Mouse (Mus musculus): ENCODE data around the gene Specc1.

Gene Specc1

GRCm38 (mm10) chr11:62249266-62250037 is 292.9 kb downstream of the Specc1 start:
- peak; percentile 65 to 75 for DNase-seq

- peak in 1 of 2 experiments; percentile 37 for DNase-seq
Observed at GRCm38 (mm10) chr11:62251047-62251446, 294.5 kb downstream of the Specc1 start.

- DNase-seq = no peak
Observed at GRCm38 (mm10) chr11:62253380-62253779, 296.8 kb downstream of the Specc1 start.

- no peak for DNase-seq
Observed at GRCm38 (mm10) chr11:62259214-62259613, 302.7 kb downstream of the Specc1 start.

- no peak for DNase-seq
Observed at GRCm38 (mm10) chr11:62263599-62263998, 307.0 kb downstream of the Specc1 start.

GRCm38 (mm10) chr11:62264018-62264417 is 307.5 kb downstream of the Specc1 start:
- no peak for DNase-seq

GRCm38 (mm10) chr11:62265642-62266041 is 309.1 kb downstream of the Specc1 start:
- DNase-seq = no peak

- DNase-seq = no peak
Observed at GRCm38 (mm10) chr11:62266466-62267214, 310.1 kb downstream of the Specc1 start.

GRCm38 (mm10) chr11:62268381-62268780 is 311.8 kb downstream of the Specc1 start:
- no peak for DNase-seq

GRCm38 (mm10) chr11:62269097-62269496 is 312.5 kb downstream of the Specc1 start:
- DNase-seq = no peak

GRCm38 (mm10) chr11:62270851-62271250 is 314.3 kb downstream of the Specc1 start:
- no peak for DNase-seq
